Mouse (Mus musculus): ENCODE data around the gene Lyrm1. TPM values are rescaled to one million over a fixed set of nuclear protein-coding genes. Genes with fewer than 3 reads are reported as not detected.

Gene Lyrm1
- total RNA-seq, 1 experiment from 2014 or later: 4.8 TPM

GRCm38 (mm10) chr7:119959091-119959490 is 63.4 kb downstream of the Lyrm1 start:
- ATAC-seq (ENCODE audit: extremely low read depth, insufficient number of reproducible peaks, low FRiP score, poor library complexity, severe bottlenecking): no peak

- ATAC-seq (ENCODE audit: extremely low read depth, insufficient number of reproducible peaks, low FRiP score, poor library complexity, severe bottlenecking): no peak
Measured at GRCm38 (mm10) chr7:119959491-119959890, 63.8 kb downstream of the Lyrm1 start.

DNA sequence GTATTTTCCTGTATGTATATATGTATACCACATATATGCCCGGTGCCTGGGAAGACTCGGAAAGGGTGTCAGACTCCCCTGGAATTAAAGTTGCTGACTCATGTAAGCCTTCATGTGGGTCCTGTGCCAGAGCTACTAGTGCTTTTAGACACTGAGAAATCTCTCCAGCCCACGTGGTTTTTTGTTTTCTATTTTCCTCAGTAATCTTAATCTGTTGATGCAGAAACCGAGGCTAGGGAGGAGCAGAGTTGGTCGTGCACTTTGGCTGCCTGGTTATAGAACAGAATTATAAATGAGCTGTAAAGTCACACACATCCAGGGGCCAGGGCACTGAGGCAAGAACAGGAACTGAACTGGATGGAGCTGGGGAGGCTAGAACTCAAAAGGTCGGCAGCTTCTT is 64.3 kb downstream of the Lyrm1 start:
- ATAC-seq (ENCODE audit: extremely low read depth, insufficient number of reproducible peaks, low FRiP score, poor library complexity, severe bottlenecking): no peak

GRCm38 (mm10) chr7:119960546-119960945 is 64.9 kb downstream of the Lyrm1 start:
- no peak for ATAC-seq (ENCODE audit: extremely low read depth, insufficient number of reproducible peaks, low FRiP score, poor library complexity, severe bottlenecking)

DNA sequence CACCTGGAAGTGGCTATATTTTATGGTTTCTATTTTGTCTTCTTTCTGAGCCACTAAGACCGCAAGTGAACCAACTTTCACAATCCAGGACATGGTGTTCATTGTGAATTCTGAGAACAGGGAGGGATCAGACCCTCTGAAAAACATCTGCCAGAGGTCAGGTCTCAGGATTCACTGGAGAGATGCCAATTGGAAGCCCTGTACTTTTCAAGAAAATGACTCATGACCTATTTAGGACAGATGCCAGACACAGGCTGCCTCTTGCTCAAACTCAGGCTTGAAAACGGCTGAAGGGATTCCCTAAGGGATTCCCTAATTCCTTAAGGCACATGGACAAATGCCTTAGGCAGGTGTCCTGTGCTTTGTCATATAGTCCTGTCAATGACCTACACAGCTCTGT is 65.4 kb downstream of the Lyrm1 start:
- ATAC-seq (ENCODE audit: extremely low read depth, insufficient number of reproducible peaks, low FRiP score, poor library complexity, severe bottlenecking): no peak

- no peak for ATAC-seq (ENCODE audit: extremely low read depth, insufficient number of reproducible peaks, low FRiP score, poor library complexity, severe bottlenecking)
Measured at GRCm38 (mm10) chr7:119965205-119965604, 69.5 kb downstream of the Lyrm1 start.

- no peak for ATAC-seq (ENCODE audit: extremely low read depth, insufficient number of reproducible peaks, low FRiP score, poor library complexity, severe bottlenecking)
Measured at GRCm38 (mm10) chr7:119965651-119966395, 70.2 kb downstream of the Lyrm1 start.

DNA sequence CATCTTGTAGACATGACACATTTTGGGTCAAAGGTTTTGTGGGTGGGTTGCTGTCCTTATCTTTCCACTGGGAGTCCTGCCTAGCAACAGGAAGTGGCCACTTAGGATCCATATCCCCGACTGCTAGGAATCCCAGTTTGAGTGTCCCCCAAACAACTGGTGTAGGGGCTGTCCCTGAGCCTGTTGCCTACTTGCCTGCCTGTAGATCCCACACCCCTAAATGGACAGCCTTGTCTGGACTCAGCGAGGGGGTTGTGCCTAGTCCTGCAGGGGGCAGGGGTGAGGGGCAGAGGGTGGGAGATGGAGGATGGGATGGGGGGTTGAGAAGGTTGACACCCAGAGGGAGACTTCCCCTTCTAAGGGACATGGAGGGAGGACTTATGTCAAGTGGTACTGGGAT is 73.7 kb downstream of the Lyrm1 start:
- no peak for ATAC-seq (ENCODE audit: extremely low read depth, insufficient number of reproducible peaks, low FRiP score, poor library complexity, severe bottlenecking)

DNA sequence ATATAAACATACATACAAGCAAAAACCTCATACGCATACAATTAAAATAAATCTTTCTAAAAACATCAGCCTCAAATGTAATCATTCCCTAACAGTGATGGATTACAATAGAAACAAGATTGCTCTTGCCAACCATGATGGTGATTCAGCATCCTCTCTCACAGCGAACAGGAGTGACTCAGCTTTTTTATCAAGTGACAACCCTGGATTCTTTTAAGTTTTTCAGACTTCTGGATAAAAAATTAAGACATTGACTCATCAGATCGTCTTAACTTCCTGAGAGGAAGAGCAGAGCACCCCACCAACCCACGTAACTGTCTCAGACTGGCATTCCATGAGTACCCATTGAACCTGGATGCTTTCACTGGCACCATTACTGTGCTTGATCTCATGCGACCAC is 78.6 kb downstream of the Lyrm1 start:
- ATAC-seq (ENCODE audit: extremely low read depth, insufficient number of reproducible peaks, low FRiP score, poor library complexity, severe bottlenecking): no peak

DNA sequence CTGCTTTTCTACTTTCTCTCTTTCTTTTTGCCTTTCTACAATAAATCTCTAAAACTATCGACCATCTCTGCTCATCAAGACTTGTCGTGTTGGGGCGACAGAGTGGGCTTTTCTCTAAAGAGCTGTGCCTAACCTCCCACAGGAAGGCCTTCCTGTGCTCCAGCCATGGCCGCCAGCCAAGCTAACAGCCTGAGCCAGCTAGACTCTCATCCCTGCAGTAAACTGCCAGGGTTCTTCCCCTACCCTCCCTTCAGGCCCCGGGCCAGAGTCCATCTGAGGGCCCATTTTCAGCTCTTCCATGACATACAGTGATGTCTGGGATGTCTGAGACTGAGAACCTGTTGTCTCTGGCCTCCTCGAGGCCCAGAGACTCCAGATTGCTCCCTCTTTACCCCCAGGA is 80.6 kb downstream of the Lyrm1 start:
- no peak for ATAC-seq (ENCODE audit: extremely low read depth, insufficient number of reproducible peaks, low FRiP score, poor library complexity, severe bottlenecking)

GRCm38 (mm10) chr7:119977574-119977973 is 81.9 kb downstream of the Lyrm1 start:
- no peak for ATAC-seq (ENCODE audit: extremely low read depth, insufficient number of reproducible peaks, low FRiP score, poor library complexity, severe bottlenecking)

- ATAC-seq (ENCODE audit: extremely low read depth, insufficient number of reproducible peaks, low FRiP score, poor library complexity, severe bottlenecking): no peak
Measured at GRCm38 (mm10) chr7:119978576-119978975, 82.9 kb downstream of the Lyrm1 start.

GRCm38 (mm10) chr7:119980170-119980569 is 84.5 kb downstream of the Lyrm1 start:
- no peak for ATAC-seq (ENCODE audit: extremely low read depth, insufficient number of reproducible peaks, low FRiP score, poor library complexity, severe bottlenecking)

DNA sequence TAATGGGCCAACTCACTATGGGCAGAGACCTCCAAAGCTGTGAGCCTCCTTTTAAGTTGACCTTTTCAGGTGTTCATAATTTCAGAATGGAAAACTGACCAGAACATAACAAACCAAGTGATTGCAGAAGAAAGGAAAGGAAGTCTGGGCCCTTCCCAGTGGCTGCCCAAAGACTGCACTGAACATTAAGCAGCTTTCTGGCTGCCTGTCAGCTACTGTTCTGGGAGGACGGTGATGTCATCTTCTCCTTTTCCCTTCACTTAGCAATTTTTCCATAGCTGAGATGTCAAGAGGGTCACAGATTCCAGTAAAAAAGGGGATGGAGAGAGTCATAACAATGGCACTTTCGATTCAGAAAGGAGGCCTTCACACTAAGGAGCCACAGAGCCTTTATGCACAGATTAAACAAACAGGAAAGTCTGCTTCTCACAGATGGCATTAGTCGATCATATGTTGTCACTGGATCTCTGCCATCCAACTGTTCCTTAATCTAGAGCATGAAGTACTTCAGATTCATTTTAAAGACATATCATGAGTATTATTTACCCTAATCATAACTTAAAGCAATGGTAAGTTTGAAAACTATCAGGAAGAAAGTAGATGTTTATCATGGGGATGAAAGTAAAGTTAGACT is 89.7 kb downstream of the Lyrm1 start:
- no peak for ATAC-seq (ENCODE audit: extremely low read depth, insufficient number of reproducible peaks, low FRiP score, poor library complexity, severe bottlenecking)

DNA sequence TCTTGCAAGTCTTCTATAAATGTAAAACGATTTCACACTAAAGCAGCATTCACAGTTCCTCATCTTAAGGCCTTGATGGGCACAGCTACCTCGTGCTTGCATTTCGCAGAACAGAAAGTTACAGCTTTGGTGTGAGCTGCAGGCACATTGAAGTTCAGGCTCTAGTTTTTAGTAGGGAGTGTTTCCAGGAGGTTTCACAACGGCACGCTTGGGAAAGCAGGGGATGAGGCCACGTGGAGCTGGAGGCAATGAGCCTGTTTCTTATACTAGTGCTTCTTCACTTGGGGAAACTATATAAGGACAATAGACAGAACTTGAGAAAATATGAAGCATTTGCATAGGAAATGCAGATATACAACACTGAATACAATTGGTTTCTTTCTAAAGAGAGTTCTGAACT is 101.4 kb downstream of the Lyrm1 start:
- ATAC-seq (ENCODE audit: extremely low read depth, insufficient number of reproducible peaks, low FRiP score, poor library complexity, severe bottlenecking): no peak

Other genes starting within 250 kb of the Lyrm1 start
- not detected in 2 replicates for gene Acsm4, start 205.8 kb upstream of the Lyrm1 start, total RNA-seq (2017)
- 45.3 and 46.3 TPM in 2 replicates for gene Thumpd1, start 175.1 kb upstream of the Lyrm1 start, total RNA-seq (2017)
- not detected in 2 replicates for gene Acsm3, start 134.9 kb upstream of the Lyrm1 start, total RNA-seq (2017)
- gene Rexo5, start 101.9 kb upstream of the Lyrm1 start, total RNA-seq (2017): 15.4 and 25.5 TPM in 2 replicates
- 3.3 and 3.4 TPM in 2 replicates for gene Eri2, start 101.8 kb upstream of the Lyrm1 start, total RNA-seq (2017)
- 16.2 and 20.5 TPM in 2 replicates for gene Dcun1d3, start 437 bp downstream of the Lyrm1 start, total RNA-seq (2017)
- not detected in 2 replicates for gene Dnah3, start 199.4 kb downstream of the Lyrm1 start, total RNA-seq (2017)
- 1.9 and 2.0 TPM in 2 replicates for gene Tmem159, start 206.5 kb downstream of the Lyrm1 start, total RNA-seq (2017)
- not detected in 2 replicates for gene Zp2, start 249.4 kb downstream of the Lyrm1 start, total RNA-seq (2017)